Mouse (Mus musculus) hindbrain, embryonic 14.5 days (tissue): ENCODE results near the gene Ckmt1. TPM values are rescaled to one million over a fixed set of nuclear protein-coding genes. Genes with fewer than 3 reads are reported as not detected.

ENCODE experiments used
- ATAC-seq: fragments of 200-750 bp; cut with Nextera tagmentation; 2 replicates; pipeline ENCODE4 v1.8.0; 2017; ENCODE audit warnings: moderate number of reproducible peaks, mild to moderate bottlenecking, moderate TSS enrichment, moderate library complexity; ENCODE audit not compliant: low FRiP score
- DNase-seq: peaks from one replicate; pipeline ENCODE4 v3.0.0-alpha.2; 2015; ENCODE audit warnings: low spot score
- H3K27ac ChIP-seq: fragments of 300-500 bp; sonication (generic); 2 replicates; pipeline ENCODE4 v1.5.1; 2014; ENCODE audit warnings: mild to moderate bottlenecking, moderate library complexity
- H3K27me3 ChIP-seq: fragments of 300-500 bp; sonication (generic); 2 replicates; pipeline ENCODE4 v1.6.1; 2014; ENCODE audit warnings: mild to moderate bottlenecking, low read length, mixed read lengths; ENCODE audit not compliant: control insufficient read depth, insufficient read depth
- H3K36me3 ChIP-seq: fragments of 300-500 bp; sonication (generic); replicated peaks from 2 replicates; pipeline ENCODE4 v1.6.1; 2014; ENCODE audit not compliant: control insufficient read depth, insufficient read depth
- H3K4me1 ChIP-seq: fragments of 300-500 bp; sonication (generic); replicated peaks from 2 replicates; pipeline ENCODE4 v1.6.1; 2014; ENCODE audit warnings: antibody characterized with exemption, low read length, mixed read lengths; ENCODE audit not compliant: control insufficient read depth, insufficient read depth
- H3K4me2 ChIP-seq: fragments of 300-500 bp; sonication (generic); replicated peaks from 2 replicates; pipeline ENCODE4 v1.6.1; 2014; ENCODE audit warnings: mild to moderate bottlenecking, moderate library complexity
- H3K4me3 ChIP-seq: fragments of 300-500 bp; sonication (generic); replicated peaks from 2 replicates; pipeline ENCODE4 v1.5.1; 2014; ENCODE audit warnings: mild to moderate bottlenecking, low read length
- H3K9ac ChIP-seq: fragments of 300-500 bp; sonication (generic); 2 replicates; pipeline ENCODE4 v1.6.1; 2014
- H3K9me3 ChIP-seq: fragments of 300-500 bp; sonication (generic); 2 replicates; pipeline ENCODE4 v1.6.1; 2016; ENCODE audit warnings: low read length; ENCODE audit not compliant: control insufficient read depth
- WGBS: fragments of 180-500 bp; shearing (Covaris S2); extraction: QIAGEN DNeasy Blood & Tissue Kit; methylation state at CpG from one replicate; pipeline ENCODE4 v1.1.7; 2014; 5-methylcytosine and 5-hydroxymethylcytosine counted together
- polyA plus RNA-seq: library from polyadenylated mRNA; unstranded; fragments of >200 nt; fragmentation: Nextera tagmentation; extraction: Ambion mirVana; gene quantifications from 2 replicates; pipeline ENCODE4 v1.2.1, GENCODE M21; 2014

Gene Ckmt1
- polyA plus RNA-seq: 90.5 and 103 TPM in 2 replicates

- H3K4me2 ChIP-seq: peak within 1 kb of the TSS; percentile 60
- H3K36me3 ChIP-seq: no peaks in the 10 kb centered on the region
- H3K4me3 ChIP-seq: peak within 1 kb of the TSS; percentile 42
- H3K4me1 ChIP-seq: peaks cover 9% of the 10 kb centered on the region; the same call in 1 of the 2 replicates
- peak within 1 kb of the TSS; percentile 72 for H3K9ac ChIP-seq
- H3K27ac ChIP-seq: peak within 1 kb of the TSS; percentile 55; the same call in 1 of the 2 replicates
- peaks cover 20% of the 10 kb centered on the region for H3K27me3 ChIP-seq
- ATAC-seq (no peak), DNase-seq (no peak)
- no peaks in the 10 kb centered on the region for H3K9me3 ChIP-seq
- WGBS: 64% methylated on average over 5 of the region's 5 CpGs
These were observed at the start of gene Ckmt1 for GRCm38 (mm10) chr2:121357494-121357893. Gene Ckmt1, plus strand, starts transcription at chr2:121357714.

- no peaks in the 10 kb centered on the region for H3K4me1 ChIP-seq
- H3K9ac ChIP-seq: no peak overlapping the region
- peaks cover 65% of the 10 kb centered on the region for H3K36me3 ChIP-seq
- DNase-seq: no peak
- no peak overlapping the region for H3K4me2 ChIP-seq
- 54% methylated on average over 5 of the region's 5 CpGs for WGBS
- no peak overlapping the region for H3K27ac ChIP-seq
- no peaks in the 10 kb centered on the region for H3K9me3 ChIP-seq
- no peak for ATAC-seq
- H3K4me3 ChIP-seq: no peak overlapping the region
- H3K27me3 ChIP-seq: no peaks in the 10 kb centered on the region
These were observed 48.5 kb upstream of the Ckmt1 start for GRCm38 (mm10) chr2:121308997-121309416.

DNA sequence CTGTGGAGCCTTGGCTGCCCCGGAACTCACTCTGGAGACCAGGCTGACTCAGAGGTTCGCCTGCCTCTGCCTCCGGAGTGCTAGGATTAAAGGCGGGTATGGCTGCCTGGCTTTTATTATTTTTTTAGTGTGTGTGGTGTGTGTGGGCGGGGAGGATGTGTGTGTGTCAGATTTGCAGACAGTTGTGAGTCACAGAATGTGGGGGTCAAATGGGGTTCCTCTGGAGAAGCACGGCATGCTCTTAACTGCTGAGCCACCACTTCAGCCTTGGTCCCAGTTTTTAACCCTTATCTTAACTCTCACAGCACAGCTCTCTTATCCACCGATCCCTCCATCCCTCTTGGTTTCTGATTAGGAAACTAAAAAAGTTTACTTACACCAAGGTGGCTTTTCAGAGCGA is 41.2 kb upstream of the Ckmt1 start:
- Histone ChIP-seq H3K9me3 (no peaks in the 10 kb centered on the region), H3K4me3 (no peak overlapping the region), H3K27me3 (no peaks in the 10 kb centered on the region), H3K4me2 (no peak overlapping the region), H3K9ac (no peak overlapping the region), H3K4me1 (no peaks in the 10 kb centered on the region), H3K36me3 (peaks cover 58% of the 10 kb centered on the region), H3K27ac (no peak overlapping the region)
- no peak for DNase-seq
- no peak for ATAC-seq
- WGBS: 84% methylated on average over 8 of the region's 8 CpGs

DNA sequence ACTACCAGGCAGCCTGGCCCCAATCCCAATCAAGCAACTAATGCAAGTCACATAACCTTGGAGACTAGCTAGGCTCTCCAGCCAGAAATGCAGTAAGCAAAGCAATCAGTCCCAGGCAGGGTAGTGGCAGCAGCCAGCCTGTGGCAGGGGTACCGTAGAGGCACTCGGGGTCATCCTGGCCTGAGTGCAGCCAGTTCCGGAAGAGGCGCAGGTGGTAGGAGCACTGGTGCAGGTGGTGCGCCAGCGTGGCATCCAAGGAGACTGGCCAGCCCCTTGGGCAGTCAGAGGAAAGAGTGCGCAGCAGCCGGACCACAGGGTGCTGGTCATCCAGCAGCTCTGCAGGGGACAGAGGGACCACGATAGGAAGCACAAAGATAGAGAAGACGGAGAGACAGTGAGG is 34.5 kb upstream of the Ckmt1 start:
- DNase-seq (no peak), ATAC-seq (no peak)
- Histone ChIP-seq H3K4me2 (no peak overlapping the region), H3K4me3 (no peak overlapping the region), H3K9ac (no peak overlapping the region), H3K4me1 (no peaks in the 10 kb centered on the region), H3K27ac (no peak overlapping the region), H3K9me3 (no peaks in the 10 kb centered on the region), H3K27me3 (no peaks in the 10 kb centered on the region), H3K36me3 (peaks cover 38% of the 10 kb centered on the region)
- 98% methylated on average over 10 of the region's 10 CpGs for WGBS

GRCm38 (mm10) chr2:121323693-121324470 is 33.6 kb upstream of the Ckmt1 start:
- Histone ChIP-seq H3K36me3 (peaks cover 36% of the 10 kb centered on the region), H3K4me2 (no peak overlapping the region), H3K27ac (no peak overlapping the region), H3K9ac (no peak overlapping the region), H3K27me3 (no peaks in the 10 kb centered on the region), H3K9me3 (no peaks in the 10 kb centered on the region), H3K4me1 (no peaks in the 10 kb centered on the region), H3K4me3 (no peak overlapping the region)
- ATAC-seq (no peak), DNase-seq (no peak)
- 90% methylated on average over 10 of the region's 10 CpGs for WGBS

DNA sequence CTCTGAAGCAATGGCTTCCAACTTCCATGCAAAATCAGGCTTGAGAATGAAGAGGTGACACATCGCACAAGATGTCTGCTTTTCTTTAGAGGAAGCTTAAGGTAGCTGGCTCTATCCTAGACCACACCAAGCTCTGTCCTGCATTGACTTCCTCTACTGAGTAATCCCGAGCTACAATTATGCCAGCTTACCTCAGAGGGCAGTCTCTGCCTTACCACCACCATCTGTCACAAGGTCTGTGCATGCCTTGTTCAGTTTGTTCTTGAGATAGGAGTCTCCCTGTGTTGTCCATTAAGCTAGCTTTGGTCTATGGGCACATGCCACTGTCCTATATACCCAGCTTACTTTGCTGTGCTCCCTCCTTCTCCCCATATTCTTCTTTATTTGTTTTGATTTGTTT is 28.0 kb upstream of the Ckmt1 start:
- ATAC-seq (no peak), DNase-seq (no peak)
- 93% methylated on average over 2 of the region's 2 CpGs for WGBS
- Histone ChIP-seq H3K9me3 (no peaks in the 10 kb centered on the region), H3K36me3 (peaks cover 55% of the 10 kb centered on the region), H3K4me2 (no peak overlapping the region), H3K27me3 (no peaks in the 10 kb centered on the region), H3K27ac (no peak overlapping the region), H3K4me3 (no peak overlapping the region), H3K4me1 (no peaks in the 10 kb centered on the region), H3K9ac (no peak overlapping the region)

DNA sequence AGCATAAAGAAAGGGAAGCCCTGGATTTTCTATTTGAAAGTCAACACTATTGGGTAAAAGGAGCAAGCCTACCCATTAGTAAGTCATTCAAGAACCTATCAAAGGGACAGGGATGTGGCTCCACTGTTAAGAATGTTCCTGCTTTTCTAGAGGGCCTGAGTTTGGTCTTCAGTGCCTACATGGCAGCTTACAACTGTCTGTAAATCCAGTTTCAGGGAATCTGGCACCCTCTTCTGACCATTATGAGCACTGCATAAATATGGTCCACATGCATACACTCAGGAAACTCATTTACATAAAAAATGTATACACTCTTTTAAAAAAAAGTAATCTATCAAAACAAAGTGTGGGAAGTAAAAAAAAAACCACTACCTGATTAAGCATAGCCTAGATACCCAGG is 18.5 kb upstream of the Ckmt1 start:
- no peak overlapping the region for H3K4me2 ChIP-seq
- H3K4me3 ChIP-seq: no peak overlapping the region
- DNase-seq (no peak), ATAC-seq (no peak)
- no peak overlapping the region for H3K27ac ChIP-seq
- H3K36me3 ChIP-seq: peaks cover 61% of the 10 kb centered on the region
- H3K4me1 ChIP-seq: no peaks in the 10 kb centered on the region
- H3K27me3 ChIP-seq: no peaks in the 10 kb centered on the region
- H3K9ac ChIP-seq: no peak overlapping the region
- H3K9me3 ChIP-seq: no peaks in the 10 kb centered on the region

- 58% methylated on average over 8 of the region's 8 CpGs for WGBS
- no peak for DNase-seq
- Histone ChIP-seq H3K4me2 (no peak overlapping the region), H3K9ac (no peak overlapping the region), H3K9me3 (no peaks in the 10 kb centered on the region), H3K36me3 (peaks cover 16% of the 10 kb centered on the region), H3K27ac (no peak overlapping the region), H3K4me1 (peaks cover 9% of the 10 kb centered on the region; the same call in 1 of the 2 replicates), H3K4me3 (no peak overlapping the region), H3K27me3 (peaks cover 13% of the 10 kb centered on the region)
- no peak for ATAC-seq
These were observed 4.4 kb upstream of the Ckmt1 start for GRCm38 (mm10) chr2:121353156-121353555.

DNA sequence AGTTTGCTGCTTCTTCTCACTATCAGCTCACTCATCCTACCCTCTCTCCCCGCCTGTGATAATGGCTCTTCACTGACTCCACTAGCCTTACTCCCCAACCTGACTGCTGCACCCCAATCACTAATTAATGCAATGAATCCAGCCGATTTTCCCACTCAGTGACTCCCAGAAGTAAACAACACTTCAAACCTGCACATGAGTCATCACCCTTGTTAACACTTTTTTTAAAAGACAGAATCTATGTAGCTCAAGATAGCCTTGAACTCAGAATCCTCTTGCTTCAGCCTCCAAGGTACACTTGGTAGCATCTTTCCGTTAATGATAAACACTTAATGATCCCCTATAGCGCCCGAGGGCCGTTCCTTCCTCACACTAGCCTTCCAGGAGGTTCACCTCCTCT is 3.1 kb upstream of the Ckmt1 start:
- WGBS: 4% methylated on average over 6 of the region's 6 CpGs
- H3K4me2 ChIP-seq: peak overlapping the region; percentile 62
- no peak for DNase-seq
- peak overlapping the region; percentile 64 for H3K4me3 ChIP-seq
- peak overlapping the region; percentile 79 for H3K9ac ChIP-seq
- H3K36me3 ChIP-seq: peaks cover 4% of the 10 kb centered on the region; the same call in 1 of the 2 replicates
- ATAC-seq: no peak
- peaks cover 9% of the 10 kb centered on the region; the same call in 1 of the 2 replicates for H3K4me1 ChIP-seq
- no peaks in the 10 kb centered on the region for H3K9me3 ChIP-seq
- H3K27me3 ChIP-seq: peaks cover 18% of the 10 kb centered on the region
- H3K27ac ChIP-seq: peak overlapping the region; percentile 78
